Mouse (Mus musculus): Measurements from ENCODE around the gene Olfr159. TPM values are rescaled to one million over a fixed set of nuclear protein-coding genes. Genes with fewer than 3 reads are reported as not detected.
A peak's percentile ranks its signal among the peaks of the same experiment; 100 is the strongest.

Gene Olfr159
- polyA plus RNA-seq, 1 experiment from 2014 or later = not detected

DNA sequence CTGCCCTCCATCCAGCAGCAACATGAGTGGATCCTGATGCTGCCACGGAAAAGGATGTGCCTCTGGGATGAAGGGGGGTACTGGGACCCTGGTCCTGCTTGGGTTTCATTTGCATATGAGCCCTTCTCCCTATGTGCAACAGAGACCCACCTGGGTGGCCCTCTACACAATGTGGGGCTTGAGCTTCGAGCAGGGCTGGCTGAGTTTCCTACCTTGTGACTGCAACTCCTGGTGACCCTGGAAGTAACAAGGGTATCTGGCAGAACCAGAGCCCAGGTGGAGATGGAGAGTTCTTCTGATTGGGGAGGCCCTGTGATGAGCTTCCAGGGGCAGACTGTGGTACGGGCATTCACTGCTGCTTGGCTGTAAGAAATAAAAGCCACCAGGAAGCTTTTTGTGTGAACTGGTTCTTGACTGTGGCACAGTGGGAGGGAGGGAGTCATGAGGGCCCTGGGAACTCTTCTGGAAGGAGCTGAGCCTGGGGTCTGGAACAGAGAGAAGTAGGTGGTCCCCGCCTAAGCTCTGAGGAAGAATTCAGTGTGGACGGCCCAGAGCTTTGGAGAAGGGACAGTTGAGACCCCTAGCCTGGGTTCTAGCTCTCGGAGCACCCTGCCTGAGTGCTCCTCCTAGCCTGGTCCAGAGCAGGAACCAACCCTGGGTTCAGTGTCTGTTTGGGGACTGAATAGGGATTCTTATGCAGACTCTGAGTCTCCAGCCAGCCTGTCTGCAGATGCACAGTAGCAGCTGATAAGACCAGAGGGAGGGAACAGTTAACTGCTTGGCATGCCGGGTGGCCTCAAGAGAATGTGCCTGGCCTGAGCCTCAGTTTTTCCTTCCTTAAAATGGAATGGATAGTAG is 42.9 kb downstream of the Olfr159 start:
- no peak for TF ChIP-seq CTCF (IDR thresholded peaks at IDR 0.05; ENCODE audit: low read depth)
- Histone ChIP-seq H3K4me1 (ENCODE audit: insufficient read depth) (peaks cover 2% of the 10 kb centered on the region), H3K9ac (replicated peaks) (no peak overlapping the region), H3K36me3 (replicated peaks; ENCODE audit: insufficient read depth, low read length) (no peaks in the 10 kb centered on the region), H3K4me2 (ENCODE audit: low read depth, low read length) (no peak overlapping the region), H3K27me3 (ENCODE audit: insufficient read depth, low read length) (no peaks in the 10 kb centered on the region), H3K4me3 (ENCODE audit: low read depth, low read length) (no peak overlapping the region), H3K9me3 (ENCODE audit: low read length) (no peaks in the 10 kb centered on the region), H3K27ac (ENCODE audit: low read depth) (peak overlapping the region; percentile 70)
- ATAC-seq = peak; percentile 43; the same call in 1 of the 2 replicates
- WGBS (ENCODE audit: insufficient replicate concordance) = 57% methylated on average over 7 of the region's 7 CpGs
- no peak for DNase-seq

DNA sequence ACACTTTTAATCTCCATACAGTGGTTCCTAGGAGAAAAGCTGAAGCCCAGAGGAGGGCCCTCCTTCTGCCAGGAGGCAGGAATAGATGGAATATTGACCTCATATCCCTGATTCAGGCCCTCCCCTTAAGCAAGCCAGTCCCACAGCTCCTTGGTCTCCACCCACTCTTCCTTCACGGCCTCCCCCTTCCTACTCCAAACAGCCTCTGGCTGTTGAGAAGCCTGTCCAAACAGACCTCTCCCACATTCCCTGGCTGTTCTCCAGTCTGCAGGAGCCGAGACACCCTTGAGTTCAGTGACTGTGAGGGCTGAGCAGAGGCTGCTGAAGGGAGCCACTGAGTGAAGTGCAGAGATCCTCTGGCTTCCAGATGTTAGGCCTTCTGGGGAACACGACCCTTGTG is 43.8 kb downstream of the Olfr159 start, which contains the start of gene Hrct1:
Gene Hrct1 (plus strand): TSS at position 194 of the 400 bp plus-strand sequence.
- WGBS (ENCODE audit: insufficient replicate concordance) = 39% methylated on average over 3 of the region's 3 CpGs
- Histone ChIP-seq H3K36me3 (replicated peaks; ENCODE audit: insufficient read depth, low read length) (no peaks in the 10 kb centered on the region), H3K27ac (ENCODE audit: low read depth) (peak within 1 kb of the TSS; percentile 70)

DNA sequence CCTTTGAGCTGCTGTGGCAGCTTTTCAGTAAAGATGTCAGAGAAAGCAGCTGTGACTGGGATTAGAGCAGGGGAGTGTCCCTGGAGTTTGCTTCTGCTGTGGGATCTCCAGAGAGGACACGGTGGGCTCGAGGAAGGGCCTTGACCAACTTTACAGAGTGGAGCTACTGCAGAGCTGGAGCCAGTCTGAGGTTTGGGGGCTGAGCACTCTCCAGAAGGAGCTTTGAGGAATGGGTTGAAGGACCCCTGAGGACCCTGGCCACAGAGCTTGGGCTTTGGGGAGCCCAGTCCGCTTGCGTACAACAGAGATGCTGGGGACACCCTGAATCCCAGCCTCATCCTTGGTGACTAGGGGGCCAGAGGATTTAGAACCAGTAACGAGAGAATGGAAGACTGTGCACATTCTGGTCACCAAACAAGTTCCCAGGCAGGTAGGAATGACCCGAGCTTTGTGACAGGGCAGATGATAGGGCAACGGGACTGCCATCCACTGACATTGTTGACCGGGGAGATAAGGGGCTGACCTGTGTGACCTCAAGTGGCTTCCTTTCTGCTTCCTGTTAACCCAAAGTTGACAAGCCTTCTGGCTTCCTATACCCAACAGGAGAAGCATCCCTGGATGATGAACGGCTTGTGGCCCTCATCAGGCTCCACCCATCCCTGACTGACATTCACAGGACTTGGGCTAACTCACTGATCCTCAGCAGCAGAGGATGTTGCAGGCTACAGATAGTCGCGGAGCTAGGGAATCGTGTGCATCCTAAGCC is 44.4 kb downstream of the Olfr159 start:
- no peak for ATAC-seq
- no peak overlapping the region for H3K9ac ChIP-seq (replicated peaks)
- peaks cover 2% of the 10 kb centered on the region for H3K4me1 ChIP-seq (ENCODE audit: insufficient read depth)
- H3K9me3 ChIP-seq (ENCODE audit: low read length) = no peaks in the 10 kb centered on the region
- H3K4me3 ChIP-seq (ENCODE audit: low read depth, low read length) = no peak overlapping the region
- no peaks in the 10 kb centered on the region for H3K36me3 ChIP-seq (replicated peaks; ENCODE audit: insufficient read depth, low read length)
- no peak for DNase-seq
- TF ChIP-seq CTCF (IDR thresholded peaks at IDR 0.05; ENCODE audit: low read depth) (no peak), EP300 (IDR thresholded peaks at IDR 0.05; ENCODE audit: low read depth) (no peak)
- H3K27me3 ChIP-seq (ENCODE audit: insufficient read depth, low read length) = no peaks in the 10 kb centered on the region
- H3K27ac ChIP-seq (ENCODE audit: low read depth) = no peak overlapping the region
- 38% methylated on average over 12 of the region's 12 CpGs for WGBS (ENCODE audit: insufficient replicate concordance)
- no peak overlapping the region for H3K4me2 ChIP-seq (ENCODE audit: low read depth, low read length)

More for the DNA sequence above, 43.8 kb downstream of the Olfr159 start, which contains the start of gene Hrct1:
- no peaks in the 10 kb centered on the region for H3K27me3 ChIP-seq (ENCODE audit: insufficient read depth, low read length)
- peak; percentile 24; the same call in 1 of the 2 replicates for ATAC-seq
- H3K4me1 ChIP-seq (ENCODE audit: insufficient read depth) = peaks cover 2% of the 10 kb centered on the region
- H3K4me2 ChIP-seq (ENCODE audit: low read depth, low read length) = no peak within 1 kb of the TSS
- no peak within 1 kb of the TSS for H3K4me3 ChIP-seq (ENCODE audit: low read depth, low read length)
- no peak within 1 kb of the TSS for H3K9ac ChIP-seq (replicated peaks)
- no peaks in the 10 kb centered on the region for H3K9me3 ChIP-seq (ENCODE audit: low read length)
- TF ChIP-seq EP300 (IDR thresholded peaks at IDR 0.05; ENCODE audit: low read depth) (no peak), CTCF (IDR thresholded peaks at IDR 0.05; ENCODE audit: low read depth) (no peak)
- no peak for DNase-seq

DNA sequence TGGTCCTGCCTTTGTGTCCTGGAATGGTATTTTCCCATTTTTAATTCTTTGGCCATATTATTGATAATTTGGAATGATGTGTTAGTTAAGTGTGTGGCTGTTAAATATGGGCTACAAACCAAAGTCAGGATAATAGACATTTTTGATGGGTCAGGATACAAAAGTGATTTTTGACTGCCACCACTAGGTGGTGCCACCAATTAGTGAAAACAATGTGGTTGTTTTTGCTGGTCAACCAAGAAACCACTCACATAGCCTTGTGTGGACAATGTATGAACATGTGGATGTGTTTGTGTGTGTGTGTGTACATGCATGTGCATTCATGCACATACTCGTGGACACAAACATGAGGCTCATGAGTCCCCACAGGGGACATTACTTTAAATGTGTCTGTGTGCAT is 46.0 kb downstream of the Olfr159 start:
- Histone ChIP-seq H3K36me3 (replicated peaks; ENCODE audit: insufficient read depth, low read length) (no peaks in the 10 kb centered on the region), H3K27ac (ENCODE audit: low read depth) (no peak overlapping the region), H3K9ac (replicated peaks) (no peak overlapping the region), H3K4me1 (ENCODE audit: insufficient read depth) (peaks cover 2% of the 10 kb centered on the region), H3K4me3 (ENCODE audit: low read depth, low read length) (no peak overlapping the region), H3K4me2 (ENCODE audit: low read depth, low read length) (no peak overlapping the region), H3K27me3 (ENCODE audit: insufficient read depth, low read length) (no peaks in the 10 kb centered on the region), H3K9me3 (ENCODE audit: low read length) (no peaks in the 10 kb centered on the region)
- TF ChIP-seq EP300 (IDR thresholded peaks at IDR 0.05; ENCODE audit: low read depth) (no peak), CTCF (IDR thresholded peaks at IDR 0.05; ENCODE audit: low read depth) (peak; percentile 79)
- ATAC-seq = no peak
- DNase-seq = no peak
- WGBS (ENCODE audit: insufficient replicate concordance) = 20% methylated on average over 1 of the region's 1 CpGs

DNA sequence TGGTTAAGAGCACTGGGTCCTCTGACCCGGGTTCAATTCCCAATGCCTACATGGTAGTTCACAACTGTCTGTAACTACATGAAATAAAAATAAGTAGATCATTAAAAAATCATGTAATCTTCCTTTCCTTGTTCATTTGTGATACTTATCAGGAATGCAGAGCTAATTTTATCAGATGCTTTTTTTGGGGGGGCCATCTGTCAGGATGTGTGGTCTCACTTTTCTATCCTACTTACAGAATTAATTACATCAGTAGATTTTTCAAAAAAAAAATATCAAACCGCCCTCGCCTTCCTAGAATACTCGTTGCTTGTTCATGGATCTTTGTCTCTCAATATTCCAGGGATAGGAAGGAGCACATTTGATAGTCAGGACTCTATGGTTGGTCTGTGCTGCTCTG is 48.6 kb downstream of the Olfr159 start:
- no peak for ATAC-seq
- 78% methylated on average over 4 of the region's 4 CpGs for WGBS (ENCODE audit: insufficient replicate concordance)
- no peak overlapping the region for H3K4me3 ChIP-seq (ENCODE audit: low read depth, low read length)

More for the DNA sequence above, 48.6 kb downstream of the Olfr159 start:
- TF ChIP-seq EP300 (IDR thresholded peaks at IDR 0.05; ENCODE audit: low read depth) = no peak
- TF ChIP-seq CTCF (IDR thresholded peaks at IDR 0.05; ENCODE audit: low read depth) = no peak
- no peak for DNase-seq
- Histone ChIP-seq H3K9ac (replicated peaks) (no peak overlapping the region), H3K27me3 (ENCODE audit: insufficient read depth, low read length) (no peaks in the 10 kb centered on the region), H3K4me1 (ENCODE audit: insufficient read depth) (no peaks in the 10 kb centered on the region; the same call in 1 of the 2 replicates), H3K27ac (ENCODE audit: low read depth) (no peak overlapping the region), H3K9me3 (ENCODE audit: low read length) (no peaks in the 10 kb centered on the region), H3K4me2 (ENCODE audit: low read depth, low read length) (no peak overlapping the region), H3K36me3 (replicated peaks; ENCODE audit: insufficient read depth, low read length) (no peaks in the 10 kb centered on the region)

Measured in liver, postnatal 0 days (tissue).